Mouse (Mus musculus) liver, adult 10 weeks (tissue): ENCODE results near the gene Nckap1l. TPM values are rescaled to one million over a fixed set of nuclear protein-coding genes. Genes with fewer than 3 reads are reported as not detected.

Experiments
- polyA plus RNA-seq: library from polyadenylated mRNA; stranded (reverse); fragments of 350-450 nt; fragmentation: Illumina TruSeq; extraction: RNeasy Lipid Tissue Mini Kit (QIAGEN cat#74804); gene quantifications from one replicate; pipeline ENCODE4 v1.2.3, GENCODE M21; 2014; ENCODE audit warnings: low read depth, low replicate concordance

Nckap1l gene
- 2.5 TPM for polyA plus RNA-seq

GRCm38 (mm10) chr15:103453551-103454218 is at the start of gene Nckap1l:
TSS of gene Nckap1l (plus strand) at chr15:103453794.

GRCm38 (mm10) chr15:103430241-103430640 is 23.4 kb upstream of the Nckap1l start, which contains the start of gene Gtsf1:
TSS of gene Gtsf1 (minus strand) at chr15:103430470.

GRCm38 (mm10) chr15:103448369-103448768 is 5.2 kb upstream of the Nckap1l start, which contains the start of gene Gtsf2:
TSS of gene Gtsf2 (minus strand) at chr15:103448469.

GRCm38 (mm10) chr15:103502435-103503250 is 49.0 kb downstream of the Nckap1l start, which contains the start of gene Pde1b:
TSS of gene Pde1b (plus strand) at chr15:103503034.

GRCm38 (mm10) chr15:103537822-103538213 is 84.2 kb downstream of the Nckap1l start, which contains the start of gene Ppp1r1a:
TSS of gene Ppp1r1a (minus strand) at chr15:103538003.

Other genes starting within 250 kb of the Nckap1l start
- gene Cbx5, start 214.0 kb upstream of the Nckap1l start, polyA plus RNA-seq, result 21.6 TPM
- gene Hnrnpa1, start 213.4 kb upstream of the Nckap1l start, polyA plus RNA-seq, result 106 TPM
- gene Nfe2, start 195.4 kb upstream of the Nckap1l start, polyA plus RNA-seq, result 0.98 TPM
- gene Copz1, start 181.1 kb upstream of the Nckap1l start, polyA plus RNA-seq, result 108 TPM
- gene Gpr84, start 143.2 kb upstream of the Nckap1l start, polyA plus RNA-seq, result not detected
- gene Zfp385a, start 113.7 kb upstream of the Nckap1l start, polyA plus RNA-seq, result not detected
- 2.1 TPM for gene Itga5, start 87.0 kb upstream of the Nckap1l start, polyA plus RNA-seq
- gene Gtsf1, start 23.3 kb upstream of the Nckap1l start, polyA plus RNA-seq, result not detected
- gene Gtsf2, start 5.3 kb upstream of the Nckap1l start, polyA plus RNA-seq, result not detected
- 0.08 TPM for gene Pde1b, start 49.2 kb downstream of the Nckap1l start, polyA plus RNA-seq
- not detected for gene Ppp1r1a, start 84.2 kb downstream of the Nckap1l start, polyA plus RNA-seq
- gene Glycam1, start 111.3 kb downstream of the Nckap1l start, polyA plus RNA-seq, result not detected